Mouse (Mus musculus) Patski (cell line): ENCODE measurements around the gene Rgs9bp. TPM values are rescaled to one million over a fixed set of nuclear protein-coding genes. Genes with fewer than 3 reads are reported as not detected.
A peak's percentile ranks its signal among the peaks of the same experiment; 100 is the strongest.

Source experiments
- ATAC-seq: fragments of 100-300 bp; one replicate; pipeline ENCODE4 v1.8.0; 2021
- CTCF ChIA-PET: fragments of 350-600 bp; sonication (Branson Sonifier 250); formaldehyde crosslinking; loops from one replicate; lab custom pipeline; 2022; ENCODE audit warnings: inconsistent platforms; lab: Charles Lee
- POLR2A ChIA-PET: fragments of 350-600 bp; sonication (Branson Sonifier 250); formaldehyde crosslinking; loops from one replicate; lab custom pipeline; 2022; ENCODE audit warnings: antibody characterized with exemption, inconsistent platforms; lab: Charles Lee
- DNase-seq: peaks from one replicate; pipeline ENCODE4 v3.0.0-alpha.2; 2011; ENCODE audit warnings: low read depth, low spot score
- H3K27me3 ChIP-seq: fragments of 371-371 bp; one replicate; pipeline ENCODE4 v1.5.1; 2021
- CTCF ChIP-seq: fragments of 100-300 bp; IDR thresholded peaks from one replicate; pipeline ENCODE4 v1.5.1; 2021
- in situ Hi-C: fragments of 300-500 bp; cut with MboI; formaldehyde crosslinking; loops from 3 replicates; pipeline ENCODE4 v1.11.1; 2018; ENCODE audit warnings: low pct_unique_long_range_greater_than_20kb, mixed read lengths
- polyA plus RNA-seq: library from polyadenylated mRNA; unstranded; gene quantifications from one replicate; pipeline ENCODE4 v1.2.3, GENCODE M21; 2021

Gene Rgs9bp
- 0.30 TPM for polyA plus RNA-seq

- TF ChIP-seq CTCF: no peak
- ATAC-seq: peak; percentile 68
- in situ Hi-C loops: loop anchor here (10.0 to 25.0 kb wide), 2 partner anchors 49 to 1777 kb away; no protein-coding TSS in a partner anchor
- POLR2A ChIA-PET: interaction anchor here (0.6 kb wide), 1 partner anchor 8 kb away, joined by 3 read pairs; no protein-coding TSS in a partner anchor
- DNase-seq: peak; percentile 49
- CTCF ChIA-PET: interaction anchor here (1.3 to 4.1 kb wide), 3 partner anchors 10 to 32 kb away, joined by 6 to 11 read pairs (median 7); no protein-coding TSS in a partner anchor
- H3K27me3 ChIP-seq: peaks cover 15% of the 10 kb centered on the region
These were observed at the start of gene Rgs9bp for GRCm38 (mm10) chr7:35585191-35586054. TSS of gene Rgs9bp (minus strand) at chr7:35585582.

- ChIA-PET CTCF (interaction anchor here (0.8 to 2.8 kb wide), 9 partner anchors 9 to 116 kb away, joined by 3 to 13 read pairs (median 4); no protein-coding TSS in a partner anchor), POLR2A (no interaction called here)
- H3K27me3 ChIP-seq: no peaks in the 10 kb centered on the region
- DNase-seq (no peak), ATAC-seq (no peak)
- TF ChIP-seq CTCF: peak; percentile 94
- in situ Hi-C loops: no loop called here
These were observed 43.1 kb upstream of the Rgs9bp start for GRCm38 (mm10) chr7:35628496-35628895.

GRCm38 (mm10) chr7:35627371-35627770, 42.0 kb upstream of the Rgs9bp start:
- no peak for ATAC-seq
- no peak for TF ChIP-seq CTCF
- H3K27me3 ChIP-seq: no peaks in the 10 kb centered on the region
- POLR2A ChIA-PET: no interaction called here
- DNase-seq: no peak
- in situ Hi-C loops: no loop called here
- CTCF ChIA-PET: interaction anchor here (0.7 to 2.8 kb wide), 7 partner anchors 8 to 81 kb away, joined by 3 to 13 read pairs (median 3); no protein-coding TSS in a partner anchor

- CTCF ChIA-PET: no interaction called here
- H3K27me3 ChIP-seq: no peaks in the 10 kb centered on the region
- POLR2A ChIA-PET: no interaction called here
- in situ Hi-C loops: no loop called here
- no peak for TF ChIP-seq CTCF
- DNase-seq (no peak), ATAC-seq (no peak)
These were observed 40.7 kb upstream of the Rgs9bp start for GRCm38 (mm10) chr7:35626038-35626437.

GRCm38 (mm10) chr7:35622626-35623025, 37.2 kb upstream of the Rgs9bp start:
- ChIA-PET CTCF (interaction anchor here (3.2 kb wide), 1 partner anchor 14 kb away, joined by 9 read pairs; no protein-coding TSS in a partner anchor), POLR2A (no interaction called here)
- ATAC-seq: no peak
- TF ChIP-seq CTCF: no peak
- H3K27me3 ChIP-seq: no peaks in the 10 kb centered on the region
- in situ Hi-C loops: no loop called here
- DNase-seq: no peak

- no peak for DNase-seq
- TF ChIP-seq CTCF: no peak
- in situ Hi-C loops: no loop called here
- no peaks in the 10 kb centered on the region for H3K27me3 ChIP-seq
- POLR2A ChIA-PET: no interaction called here
- ATAC-seq: no peak
- CTCF ChIA-PET: interaction anchor here (0.8 kb wide), 1 partner anchor 10 kb away, joined by 3 read pairs; no protein-coding TSS in a partner anchor
These were observed 32.1 kb upstream of the Rgs9bp start for GRCm38 (mm10) chr7:35617513-35617912.

- DNase-seq (no peak), ATAC-seq (no peak)
- in situ Hi-C loops: no loop called here
- TF ChIP-seq CTCF: no peak
- CTCF ChIA-PET: interaction anchor here (1.0 to 1.5 kb wide), 3 partner anchors 9 to 19 kb away, joined by 3 to 4 read pairs (median 4); no protein-coding TSS in a partner anchor
- POLR2A ChIA-PET: interaction anchor here (0.6 kb wide), 2 partner anchors 13 to 373 kb away, joined by 3 read pairs; no protein-coding TSS in a partner anchor
- H3K27me3 ChIP-seq: no peaks in the 10 kb centered on the region
These were observed 23.9 kb upstream of the Rgs9bp start for GRCm38 (mm10) chr7:35609245-35609644.

GRCm38 (mm10) chr7:35606816-35607215, 21.4 kb upstream of the Rgs9bp start:
- no peak for ATAC-seq
- no peak for TF ChIP-seq CTCF
- ChIA-PET POLR2A (no interaction called here), CTCF (interaction anchor here (0.7 to 1.8 kb wide), 2 partner anchors 22 to 24 kb away, joined by 4 read pairs; no protein-coding TSS in a partner anchor)
- no peak for DNase-seq
- H3K27me3 ChIP-seq: no peaks in the 10 kb centered on the region
- in situ Hi-C loops: no loop called here

GRCm38 (mm10) chr7:35602766-35603165, 17.4 kb upstream of the Rgs9bp start:
- no peaks in the 10 kb centered on the region for H3K27me3 ChIP-seq
- POLR2A ChIA-PET: no interaction called here
- no peak for DNase-seq
- in situ Hi-C loops: no loop called here
- TF ChIP-seq CTCF: no peak
- CTCF ChIA-PET: interaction anchor here (1.0 kb wide), 1 partner anchor 9 kb away, joined by 3 read pairs; no protein-coding TSS in a partner anchor
- ATAC-seq: no peak

GRCm38 (mm10) chr7:35601106-35601505, 15.7 kb upstream of the Rgs9bp start:
- CTCF ChIA-PET: interaction anchor here (1.3 kb wide), 1 partner anchor 29 kb away, joined by 3 read pairs; no protein-coding TSS in a partner anchor
- ATAC-seq (no peak), DNase-seq (no peak)
- POLR2A ChIA-PET: no interaction called here
- no peak for TF ChIP-seq CTCF
- in situ Hi-C loops: no loop called here
- no peaks in the 10 kb centered on the region for H3K27me3 ChIP-seq
